Mouse (Mus musculus) intestine, embryonic 15.5 days (tissue): ENCODE measurements at regions not wholly inside any gene's neighbourhood (a gene's known extent, or its start where the extent isn't known, plus 50 kb on each side); places are given as distances from the start of the nearest gene placed in this dataset.

ENCODE experiments used
- ATAC-seq: fragments of 200-750 bp; cut with Nextera tagmentation; 2 replicates; pipeline ENCODE4 v1.8.0; 2017; ENCODE audit warnings: moderate TSS enrichment, moderate library complexity
- H3K27ac ChIP-seq: fragments of 300-500 bp; sonication (generic); 2 replicates; pipeline ENCODE4 v1.5.1; 2015; ENCODE audit warnings: mild to moderate bottlenecking, inconsistent platforms
- H3K27me3 ChIP-seq: fragments of 300-500 bp; sonication (generic); replicated peaks from 2 replicates; pipeline ENCODE4 v1.6.1; 2015; ENCODE audit warnings: inconsistent platforms
- H3K36me3 ChIP-seq: fragments of 300-500 bp; sonication (generic); 2 replicates; pipeline ENCODE4 v1.6.1; 2015; ENCODE audit warnings: inconsistent platforms
- H3K4me1 ChIP-seq: fragments of 300-500 bp; sonication (generic); replicated peaks from 2 replicates; pipeline ENCODE4 v1.6.1; 2015; ENCODE audit warnings: inconsistent platforms
- H3K4me2 ChIP-seq: fragments of 300-500 bp; sonication (generic); replicated peaks from 2 replicates; pipeline ENCODE4 v1.6.1; 2015; ENCODE audit warnings: mild to moderate bottlenecking, inconsistent platforms
- H3K4me3 ChIP-seq: fragments of 300-500 bp; sonication (generic); replicated peaks from 2 replicates; pipeline ENCODE4 v1.5.1; 2015; ENCODE audit warnings: inconsistent platforms
- H3K9ac ChIP-seq: fragments of 300-500 bp; sonication (generic); 2 replicates; pipeline ENCODE4 v1.6.1; 2015; ENCODE audit warnings: inconsistent platforms
- H3K9me3 ChIP-seq: fragments of 300-500 bp; sonication (generic); 2 replicates; pipeline ENCODE4 v1.6.1; 2016; ENCODE audit warnings: inconsistent platforms
- WGBS: fragments of 180-500 bp; shearing (Covaris S2); methylation state at CpG from one replicate; pipeline ENCODE4 v1.1.7; 2015; 5-methylcytosine and 5-hydroxymethylcytosine counted together

- Histone ChIP-seq H3K4me3 (no peak overlapping the region), H3K9ac (no peak overlapping the region), H3K4me2 (no peak overlapping the region), H3K4me1 (no peaks in the 10 kb centered on the region), H3K9me3 (no peaks in the 10 kb centered on the region), H3K36me3 (no peaks in the 10 kb centered on the region), H3K27me3 (no peaks in the 10 kb centered on the region), H3K27ac (no peak overlapping the region)
- ATAC-seq = no peak
- WGBS = 88% methylated on average over 6 of the region's 6 CpGs
These were observed 74.2 kb upstream of the Noct start for GRCm38 (mm10) chr3:51150012-51150411.

GRCm38 (mm10) chr3:51151104-51151503 is 73.1 kb upstream of the Noct start:
- Histone ChIP-seq H3K27ac (no peak overlapping the region), H3K36me3 (no peaks in the 10 kb centered on the region), H3K9ac (no peak overlapping the region), H3K4me2 (no peak overlapping the region), H3K4me3 (no peak overlapping the region), H3K9me3 (no peaks in the 10 kb centered on the region), H3K27me3 (no peaks in the 10 kb centered on the region), H3K4me1 (no peaks in the 10 kb centered on the region)
- WGBS = 53% methylated on average over 4 of the region's 4 CpGs
- no peak for ATAC-seq

GRCm38 (mm10) chr3:51155621-51156020 is 68.6 kb upstream of the Noct start:
- H3K4me3 ChIP-seq = no peak overlapping the region
- H3K9me3 ChIP-seq = no peaks in the 10 kb centered on the region
- H3K27ac ChIP-seq = no peak overlapping the region
- 0 out of 2 replicates have a peak, but pooled peaks cover 5% of the 10 kb centered on the region for H3K4me1 ChIP-seq
- H3K36me3 ChIP-seq = no peaks in the 10 kb centered on the region
- WGBS = 51% methylated on average over 4 of the region's 4 CpGs
- no peak overlapping the region for H3K4me2 ChIP-seq
- ATAC-seq = no peak
- no peak overlapping the region for H3K9ac ChIP-seq
- H3K27me3 ChIP-seq = no peaks in the 10 kb centered on the region

GRCm38 (mm10) chr3:51156386-51157290 is 67.6 kb upstream of the Noct start:
- WGBS = 24% methylated on average over 20 of the region's 20 CpGs

GRCm38 (mm10) chr3:51157291-51157650 is 67.0 kb upstream of the Noct start:
- H3K27ac ChIP-seq = no peak overlapping the region
- no peak overlapping the region for H3K9ac ChIP-seq
- no peak overlapping the region for H3K4me3 ChIP-seq
- WGBS = 18% methylated on average over 4 of the region's 4 CpGs
- 0 out of 2 replicates have a peak, but pooled peaks cover 5% of the 10 kb centered on the region for H3K4me1 ChIP-seq
- no peaks in the 10 kb centered on the region for H3K36me3 ChIP-seq
- no peaks in the 10 kb centered on the region for H3K27me3 ChIP-seq
- peak overlapping the region; percentile 19; the same call in 1 of the 2 replicates for H3K4me2 ChIP-seq
- no peak for ATAC-seq
- H3K9me3 ChIP-seq = no peaks in the 10 kb centered on the region

More at GRCm38 (mm10) chr3:51156386-51157290, 67.6 kb upstream of the Noct start:
- H3K9ac ChIP-seq = no peak overlapping the region
- H3K4me1 ChIP-seq = 0 out of 2 replicates have a peak, but pooled peaks cover 5% of the 10 kb centered on the region
- peak overlapping the region; percentile 19; the same call in 1 of the 2 replicates for H3K4me2 ChIP-seq
- H3K27me3 ChIP-seq = no peaks in the 10 kb centered on the region
- H3K9me3 ChIP-seq = no peaks in the 10 kb centered on the region
- H3K27ac ChIP-seq = no peak overlapping the region
- peak; percentile 92 for ATAC-seq
- no peak overlapping the region for H3K4me3 ChIP-seq
- no peaks in the 10 kb centered on the region for H3K36me3 ChIP-seq

GRCm38 (mm10) chr3:51158449-51158848 is 65.8 kb upstream of the Noct start:
- Histone ChIP-seq H3K4me3 (no peak overlapping the region), H3K4me2 (no peak overlapping the region), H3K36me3 (no peaks in the 10 kb centered on the region), H3K9me3 (no peaks in the 10 kb centered on the region), H3K4me1 (0 out of 2 replicates have a peak, but pooled peaks cover 5% of the 10 kb centered on the region), H3K27me3 (no peaks in the 10 kb centered on the region), H3K27ac (no peak overlapping the region), H3K9ac (no peak overlapping the region)
- WGBS = 80% methylated on average over 4 of the region's 4 CpGs
- no peak for ATAC-seq

- H3K27ac ChIP-seq = no peak overlapping the region
- no peaks in the 10 kb centered on the region for H3K27me3 ChIP-seq
- WGBS = 72% methylated on average over 4 of the region's 4 CpGs
- H3K4me3 ChIP-seq = no peak overlapping the region
- no peaks in the 10 kb centered on the region for H3K9me3 ChIP-seq
- H3K4me2 ChIP-seq = no peak overlapping the region
- H3K9ac ChIP-seq = no peak overlapping the region
- 0 out of 2 replicates have a peak, but pooled peaks cover 5% of the 10 kb centered on the region for H3K4me1 ChIP-seq
- no peaks in the 10 kb centered on the region for H3K36me3 ChIP-seq
- ATAC-seq = no peak
These were observed 64.9 kb upstream of the Noct start for GRCm38 (mm10) chr3:51159322-51159721.

GRCm38 (mm10) chr3:51159881-51160280 is 64.4 kb upstream of the Noct start:
- ATAC-seq = no peak
- Histone ChIP-seq H3K27me3 (no peaks in the 10 kb centered on the region), H3K36me3 (no peaks in the 10 kb centered on the region), H3K9me3 (no peaks in the 10 kb centered on the region), H3K4me3 (no peak overlapping the region), H3K4me1 (0 out of 2 replicates have a peak, but pooled peaks cover 5% of the 10 kb centered on the region), H3K4me2 (no peak overlapping the region), H3K9ac (no peak overlapping the region), H3K27ac (no peak overlapping the region)
- 60% methylated on average over 9 of the region's 9 CpGs for WGBS

- WGBS = 86% methylated on average over 7 of the region's 7 CpGs
- H3K4me3 ChIP-seq = no peak overlapping the region
- no peaks in the 10 kb centered on the region for H3K27me3 ChIP-seq
- no peak for ATAC-seq
- H3K36me3 ChIP-seq = no peaks in the 10 kb centered on the region
- no peak overlapping the region for H3K27ac ChIP-seq
- H3K9me3 ChIP-seq = no peaks in the 10 kb centered on the region
- H3K9ac ChIP-seq = no peak overlapping the region
- H3K4me1 ChIP-seq = 0 out of 2 replicates have a peak, but pooled peaks cover 5% of the 10 kb centered on the region
- H3K4me2 ChIP-seq = no peak overlapping the region
These were observed 63.6 kb upstream of the Noct start for GRCm38 (mm10) chr3:51160625-51161024.

GRCm38 (mm10) chr3:51169150-51169925 is 54.9 kb upstream of the Noct start:
- 63% methylated on average over 30 of the region's 30 CpGs for WGBS

GRCm38 (mm10) chr3:51170225-51170852 is 53.9 kb upstream of the Noct start:
- no peak overlapping the region for H3K4me3 ChIP-seq
- ATAC-seq = peak; percentile 63; the same call in 1 of the 2 replicates
- H3K27ac ChIP-seq = no peak overlapping the region
- H3K4me2 ChIP-seq = no peak overlapping the region
- H3K36me3 ChIP-seq = no peaks in the 10 kb centered on the region
- H3K9me3 ChIP-seq = no peaks in the 10 kb centered on the region
- WGBS = 30% methylated on average over 19 of the region's 19 CpGs
- no peak overlapping the region for H3K9ac ChIP-seq
- H3K27me3 ChIP-seq = no peaks in the 10 kb centered on the region
- peaks cover 2% of the 10 kb centered on the region; the same call in 1 of the 2 replicates for H3K4me1 ChIP-seq

More at GRCm38 (mm10) chr3:51169150-51169925, 54.9 kb upstream of the Noct start:
- Histone ChIP-seq H3K4me2 (peak overlapping the region; percentile 1), H3K4me1 (peaks cover under 1% of the 10 kb centered on the region; the same call in 1 of the 2 replicates), H3K9ac (no peak overlapping the region), H3K9me3 (no peaks in the 10 kb centered on the region), H3K36me3 (no peaks in the 10 kb centered on the region), H3K4me3 (no peak overlapping the region), H3K27me3 (no peaks in the 10 kb centered on the region), H3K27ac (no peak overlapping the region)
- no peak for ATAC-seq
